Mouse (Mus musculus) layer of hippocampus, postnatal 36 days (tissue): ENCODE measurements around the gene Ttll8. TPM values are rescaled to one million over a fixed set of nuclear protein-coding genes. Genes with fewer than 3 reads are reported as not detected.

Experiments
- DNase-seq, 2 experiments: peaks; one replicate each; pipeline ENCODE4 v3.0.0; 2022
- total RNA-seq, 2 experiments: library from RNA; stranded (reverse); gene quantifications; 2 replicates each; pipeline ENCODE4 v1.2.3; 2021

Ttll8 gene
- total RNA-seq = 1 to 10 TPM; 2.5 to 2.9 TPM

- no peak for DNase-seq
Observed at GRCm38 (mm10) chr15:88954368-88955072, at the start of gene Ttll8. Gene Ttll8 (minus strand): TSS chr15:88954418.

- no peak for DNase-seq
Observed at GRCm38 (mm10) chr15:89001245-89001644, 47.0 kb upstream of the Ttll8 start.

GRCm38 (mm10) chr15:89000367-89000766 is 46.1 kb upstream of the Ttll8 start:
- DNase-seq = no peak

- no peak for DNase-seq
Observed at GRCm38 (mm10) chr15:88999124-88999523, 44.9 kb upstream of the Ttll8 start.

DNA sequence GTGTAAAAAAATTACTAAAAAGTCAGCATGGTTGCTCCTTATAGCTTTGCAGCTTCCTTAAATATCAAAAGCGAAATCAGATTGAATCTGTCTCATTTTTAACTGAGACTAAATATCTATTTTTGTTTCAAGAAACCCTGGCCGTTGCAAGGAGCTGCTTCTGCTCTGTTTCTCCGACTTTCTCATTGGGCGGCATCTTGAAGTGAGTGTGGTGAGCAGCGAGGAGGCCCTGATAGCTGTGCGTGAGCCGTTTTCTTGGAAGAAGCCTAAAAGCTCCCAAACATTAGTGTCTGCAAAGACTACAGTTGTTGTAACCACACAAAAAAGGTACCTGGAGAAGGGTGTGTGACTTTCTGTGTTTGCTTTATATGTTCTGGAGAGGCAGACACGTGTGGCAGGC is 44.4 kb upstream of the Ttll8 start:
- no peak for DNase-seq

GRCm38 (mm10) chr15:88989236-88989635 is 35.0 kb upstream of the Ttll8 start:
- DNase-seq = no peak

DNA sequence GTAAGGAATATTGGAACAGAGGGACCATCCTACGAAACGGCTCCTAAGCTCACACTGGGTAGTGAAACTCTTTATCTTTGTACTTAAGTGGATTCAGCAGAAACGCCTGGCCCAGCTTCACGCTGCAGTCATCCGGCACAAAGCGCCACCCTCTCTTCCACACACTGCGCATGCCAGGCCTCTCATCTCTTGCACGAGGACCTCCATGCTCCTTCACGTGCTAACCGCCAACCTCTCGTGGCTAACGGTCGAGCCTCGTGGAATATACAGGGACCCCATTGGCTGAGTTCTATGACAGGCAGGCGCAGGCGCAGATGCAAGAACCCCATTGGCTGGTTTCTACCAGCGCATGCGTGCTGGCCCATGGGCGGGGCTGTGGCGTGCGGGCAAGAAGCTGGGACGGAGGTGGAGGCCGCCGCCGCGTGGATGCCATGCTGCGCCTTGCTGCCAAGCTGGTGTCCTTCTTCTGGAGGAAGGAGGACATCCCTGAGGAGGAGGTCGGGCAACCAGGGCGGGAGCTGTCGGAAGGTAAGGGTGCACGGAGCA is 28.4 kb upstream of the Ttll8 start, which contains the start of gene Mov10l1:
Gene Mov10l1 (plus strand): TSS at position 376 of the 546 bp plus-strand sequence.
- DNase-seq = no peak

GRCm38 (mm10) chr15:88979138-88979446 is 24.9 kb upstream of the Ttll8 start:
- no peak for DNase-seq

DNA sequence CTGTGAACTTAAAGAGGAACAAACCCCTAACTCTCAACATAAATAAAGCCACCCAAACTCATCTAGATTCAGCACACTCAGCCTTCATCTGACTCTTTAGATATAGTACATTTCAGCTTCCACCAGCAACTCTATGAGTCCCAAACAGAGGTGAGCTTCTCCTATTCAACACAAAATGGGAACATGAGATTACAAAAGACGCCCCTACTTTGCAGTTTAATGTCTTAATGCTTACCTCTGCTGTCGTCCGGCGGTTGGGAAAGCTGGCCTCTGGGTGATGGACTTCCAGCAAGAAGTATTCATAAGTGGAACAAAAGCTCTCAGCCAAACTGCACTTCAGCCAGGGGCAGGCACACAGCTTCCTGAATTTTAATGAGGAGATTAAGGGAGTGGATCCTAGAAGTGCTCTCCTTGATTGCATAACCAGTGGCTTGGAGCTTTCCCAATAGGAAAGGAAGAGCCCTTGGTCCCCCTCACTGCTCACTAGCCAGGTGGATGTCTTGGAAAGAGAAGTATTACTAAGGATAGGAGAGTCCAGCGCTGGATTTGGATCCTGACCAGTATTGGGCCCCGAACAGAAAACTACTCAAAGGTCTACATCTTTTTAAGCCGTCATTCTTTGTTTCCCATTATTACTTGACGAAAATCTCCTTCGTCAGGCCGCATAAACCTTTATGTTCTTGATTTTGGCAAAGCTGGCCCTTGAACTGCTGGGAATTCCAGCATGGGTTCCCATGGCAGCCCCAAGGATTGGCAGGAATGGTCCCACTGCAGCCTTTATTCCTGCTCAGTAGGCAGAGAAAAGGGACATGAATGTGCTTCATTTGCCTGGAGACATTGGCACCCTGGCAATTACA is 24.3 kb upstream of the Ttll8 start, which contains the start of gene Mlc1:
Gene Mlc1 (minus strand): TSS at position 727 of the 857 bp plus-strand sequence.
- peak; percentile 33 to 48 for DNase-seq

DNA sequence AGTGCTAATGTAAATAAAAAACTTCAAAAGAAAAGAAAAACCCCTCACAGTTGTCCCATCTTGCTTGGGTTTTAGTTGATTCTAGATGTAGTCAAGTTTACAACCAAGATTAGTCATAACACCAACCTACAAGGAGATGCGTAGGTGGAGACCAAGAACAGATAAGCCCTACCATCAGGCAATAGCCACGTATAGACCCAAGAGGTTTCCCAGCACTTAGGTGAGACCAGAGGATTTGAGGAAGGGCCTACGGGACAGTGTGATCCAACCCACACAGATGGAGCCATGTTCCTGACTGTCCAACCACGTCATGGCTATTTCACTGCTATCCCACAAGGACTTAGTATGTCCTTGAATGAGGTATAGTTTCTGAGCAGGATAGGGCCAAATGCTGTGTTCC is 18.1 kb upstream of the Ttll8 start:
- DNase-seq = no peak

- DNase-seq = no peak
Observed at GRCm38 (mm10) chr15:88964070-88964578, 9.9 kb upstream of the Ttll8 start.

- no peak for DNase-seq
Observed at GRCm38 (mm10) chr15:88957522-88957921, 3.3 kb upstream of the Ttll8 start.

- DNase-seq = no peak
Observed at GRCm38 (mm10) chr15:88955342-88955741, 1.1 kb upstream of the Ttll8 start.

DNA sequence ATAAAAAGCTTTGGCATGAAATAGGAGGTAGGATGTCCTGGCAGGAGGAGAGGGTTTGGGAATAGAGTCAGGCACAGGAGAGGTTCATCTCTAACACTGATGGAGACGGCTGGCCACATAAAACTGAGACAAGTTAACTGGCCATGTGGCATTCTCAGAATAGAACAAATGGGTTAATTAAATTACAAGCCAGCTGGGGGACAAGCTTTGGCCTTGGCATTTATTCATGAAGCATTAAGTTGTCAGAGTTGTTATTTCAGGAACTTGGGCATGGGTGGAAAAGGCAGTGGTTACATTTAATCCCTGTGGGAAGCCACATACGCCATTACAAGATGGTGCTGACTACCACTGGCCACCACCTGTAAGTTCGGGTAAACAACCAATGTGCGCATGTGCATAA is 3.0 kb downstream of the Ttll8 start:
- DNase-seq = no peak

DNA sequence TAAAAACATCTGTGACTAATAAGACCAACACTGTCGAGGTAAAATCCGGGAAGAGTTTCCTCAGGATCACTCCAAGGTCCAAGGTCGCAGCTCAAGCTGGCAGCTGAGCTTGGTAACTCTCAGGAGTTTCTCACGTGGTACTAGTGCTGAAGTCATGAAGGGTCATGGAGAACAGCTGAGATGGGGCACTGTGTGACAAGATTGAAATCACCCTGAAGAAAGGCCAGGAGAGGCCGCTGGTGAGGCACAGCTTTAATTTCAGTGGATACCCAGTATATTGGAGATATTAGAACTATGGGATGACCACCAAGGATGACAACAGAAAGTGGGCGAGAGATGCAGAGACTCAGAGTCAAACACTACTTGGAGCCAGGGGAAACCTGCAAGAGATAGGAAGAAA is 7.4 kb downstream of the Ttll8 start:
- no peak for DNase-seq

DNA sequence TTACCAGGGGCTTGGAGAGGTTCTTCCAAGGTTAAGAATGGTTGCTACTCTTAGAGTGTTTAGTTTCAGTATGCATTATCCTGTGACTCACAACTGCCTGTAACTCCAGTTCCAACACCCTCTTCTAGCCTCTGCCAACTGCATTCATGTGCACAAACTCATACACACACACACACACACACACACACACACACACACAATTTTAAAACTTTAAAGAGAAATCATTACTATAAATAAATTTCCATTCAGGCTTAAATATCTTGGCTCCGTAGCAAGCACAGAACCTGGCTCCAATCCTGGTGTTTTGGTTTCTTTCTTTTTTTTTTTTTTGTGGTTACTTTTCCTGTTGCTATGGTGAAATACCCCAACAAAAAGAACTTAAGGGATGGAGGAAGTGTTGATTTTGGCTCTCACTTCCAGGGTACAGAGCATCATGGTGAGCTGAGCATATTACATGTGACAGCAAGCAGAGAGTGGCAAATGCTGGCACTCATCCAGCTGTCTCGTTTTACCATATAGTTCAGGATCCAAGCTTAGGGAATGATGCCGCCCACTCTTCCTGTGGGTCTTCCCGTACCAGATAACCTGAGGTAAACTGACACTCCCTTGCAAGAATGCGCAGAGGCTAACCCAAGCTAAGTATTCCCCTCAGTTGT is 10.2 kb downstream of the Ttll8 start:
- DNase-seq = no peak

DNA sequence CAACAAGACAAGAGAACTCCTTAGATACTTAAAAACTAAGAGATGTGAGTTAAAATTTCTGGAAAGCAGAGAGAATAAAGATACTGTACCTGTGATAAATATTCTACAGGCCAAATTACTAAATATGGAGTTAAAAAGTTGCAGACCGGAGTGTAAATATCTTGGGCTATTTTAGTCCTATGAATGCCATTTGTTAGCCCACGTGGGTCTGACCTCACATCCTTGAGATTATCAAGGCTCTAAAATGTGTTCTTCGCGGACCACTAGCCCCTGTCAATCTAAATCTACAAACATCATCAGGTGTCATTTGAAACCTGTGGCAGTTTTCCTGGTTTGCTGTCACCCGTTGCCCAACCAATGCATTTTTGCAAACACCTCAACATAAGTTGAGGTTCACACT is 11.4 kb downstream of the Ttll8 start:
- no peak for DNase-seq

DNA sequence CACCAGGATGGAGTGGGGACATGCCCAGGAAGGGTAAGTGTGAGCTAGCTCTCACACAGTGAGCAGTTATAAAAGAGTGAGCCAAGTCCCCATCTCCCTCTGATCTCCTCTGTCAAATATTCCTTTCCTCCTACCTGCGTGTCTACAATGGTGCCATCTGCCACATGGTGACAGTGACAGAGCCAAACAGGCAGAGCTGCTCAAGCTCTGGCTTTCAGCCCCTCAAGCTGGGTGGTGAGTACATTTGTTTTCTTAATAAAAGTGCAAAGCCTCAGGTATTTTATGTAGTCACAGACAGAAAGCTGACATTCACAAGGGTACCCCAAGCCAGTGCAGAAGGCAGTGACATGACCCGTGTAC is 16.9 kb downstream of the Ttll8 start:
- no peak for DNase-seq

DNA sequence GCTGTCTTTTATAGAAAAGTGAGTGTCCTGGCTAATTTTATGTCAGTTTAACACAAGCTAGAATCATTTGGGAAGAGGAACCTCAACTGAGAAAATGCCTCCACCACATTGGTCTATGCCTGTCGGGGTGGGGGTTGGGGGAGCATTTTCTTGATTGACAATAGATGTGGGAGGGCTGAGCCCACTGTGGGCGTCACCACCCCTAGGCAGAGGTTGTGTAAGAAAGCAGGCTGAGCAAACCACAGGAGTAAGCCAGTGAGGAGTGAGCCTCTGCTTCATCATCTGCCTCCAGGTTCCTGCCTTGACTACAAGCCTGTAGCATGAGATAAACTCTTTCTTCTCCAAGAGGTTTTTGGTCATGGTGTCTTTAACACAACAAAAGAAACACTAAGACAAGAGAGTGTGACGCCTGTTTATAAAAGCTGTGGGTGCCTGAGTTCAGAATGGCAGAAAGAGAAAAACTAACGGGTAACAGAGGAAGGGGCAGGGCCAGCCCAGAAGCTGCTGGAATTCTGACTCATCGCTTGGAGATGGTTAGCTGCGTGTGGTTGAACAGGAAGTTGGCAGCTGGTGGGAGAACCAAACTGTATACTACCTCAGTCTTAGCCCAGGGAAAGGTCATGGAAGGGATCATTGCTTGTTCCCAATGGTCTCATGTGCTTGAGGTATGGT is 17.5 kb downstream of the Ttll8 start:
- no peak for DNase-seq

DNA sequence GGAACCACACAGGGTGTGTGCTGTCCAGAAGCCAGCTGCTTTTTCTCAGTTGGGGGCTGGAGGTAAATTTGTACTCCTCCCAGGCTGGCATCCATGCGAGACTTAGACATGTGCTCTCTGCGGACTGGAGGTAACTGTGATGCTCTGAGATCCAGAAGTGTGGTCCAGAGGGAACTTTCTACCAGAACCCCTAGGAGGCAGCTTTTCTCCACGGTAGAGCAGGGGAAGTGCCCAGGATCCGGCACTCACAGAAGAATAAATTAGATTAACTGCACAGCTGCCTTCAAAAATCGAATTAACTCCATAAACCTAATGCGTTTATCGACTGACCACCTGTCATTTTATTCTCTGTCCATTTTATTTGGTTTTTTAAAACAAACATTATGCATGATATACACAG is 20.1 kb downstream of the Ttll8 start:
- no peak for DNase-seq

DNA sequence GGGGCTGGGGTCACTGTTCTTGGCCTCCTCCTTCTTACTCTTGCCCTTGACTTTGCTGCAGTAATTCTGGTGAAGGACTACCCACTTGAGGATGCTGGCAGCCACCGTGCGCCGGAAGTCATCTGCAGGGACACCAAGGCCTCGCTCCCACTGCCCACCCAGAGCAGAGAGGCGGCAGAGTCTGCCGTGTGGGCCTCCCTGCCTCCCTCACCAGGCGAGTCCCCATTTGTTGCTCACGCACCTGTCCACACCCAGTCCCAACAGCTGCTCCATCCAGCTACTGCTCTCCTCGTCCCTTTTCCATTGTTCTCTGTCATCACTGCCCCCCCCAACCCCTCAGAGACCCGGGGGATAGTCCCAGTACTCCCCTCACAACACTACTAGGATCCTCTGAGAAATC is 21.6 kb downstream of the Ttll8 start:
- no peak for DNase-seq

DNA sequence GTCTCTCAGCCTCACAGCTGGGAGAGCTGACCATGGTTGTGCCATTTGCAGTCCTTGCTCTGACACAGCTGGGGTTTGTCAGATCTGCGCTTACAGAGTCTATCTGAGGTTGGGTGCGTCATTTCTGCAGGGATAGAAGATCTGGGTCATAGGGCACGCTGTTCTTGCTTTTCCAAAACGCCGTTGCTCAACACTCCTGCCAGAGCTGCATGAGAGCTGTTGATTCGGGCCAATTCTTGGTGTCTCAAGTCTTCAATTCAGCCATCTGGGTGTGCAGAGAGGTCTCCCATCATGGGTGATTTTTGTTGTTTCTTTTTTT is 32.3 kb downstream of the Ttll8 start:
- DNase-seq = no peak
